Mouse (Mus musculus): ENCODE data around the gene Slc25a5. TPM values are rescaled to one million over a fixed set of nuclear protein-coding genes. Genes with fewer than 3 reads are reported as not detected.

The Slc25a5 gene
- total RNA-seq, 1 experiment from 2014 or later, result 414 TPM

DNA sequence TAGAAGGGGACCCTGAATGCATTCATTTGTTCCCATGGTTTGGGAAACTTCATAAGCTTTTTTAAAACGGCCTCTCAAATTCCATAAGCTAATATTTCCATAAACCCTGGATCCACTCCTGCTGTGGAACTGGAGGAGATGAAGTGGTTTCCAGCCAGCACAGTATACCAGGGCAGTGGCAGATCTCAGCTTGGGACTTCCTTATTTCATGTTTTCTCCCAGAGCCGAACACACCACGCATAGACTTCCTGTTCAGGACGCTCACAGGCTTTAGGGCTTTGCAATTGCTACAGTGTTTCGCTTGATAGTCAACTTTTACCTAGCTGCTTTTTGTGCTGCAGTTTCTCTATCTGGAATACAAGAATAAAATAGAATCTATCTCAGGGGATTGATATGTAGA is 7.7 kb downstream of the Slc25a5 start:
- no peak for DNase-seq

GRCm38 (mm10) chrX:36804196-36804595 is 8.7 kb downstream of the Slc25a5 start:
- peak; percentile 23 for DNase-seq

DNA sequence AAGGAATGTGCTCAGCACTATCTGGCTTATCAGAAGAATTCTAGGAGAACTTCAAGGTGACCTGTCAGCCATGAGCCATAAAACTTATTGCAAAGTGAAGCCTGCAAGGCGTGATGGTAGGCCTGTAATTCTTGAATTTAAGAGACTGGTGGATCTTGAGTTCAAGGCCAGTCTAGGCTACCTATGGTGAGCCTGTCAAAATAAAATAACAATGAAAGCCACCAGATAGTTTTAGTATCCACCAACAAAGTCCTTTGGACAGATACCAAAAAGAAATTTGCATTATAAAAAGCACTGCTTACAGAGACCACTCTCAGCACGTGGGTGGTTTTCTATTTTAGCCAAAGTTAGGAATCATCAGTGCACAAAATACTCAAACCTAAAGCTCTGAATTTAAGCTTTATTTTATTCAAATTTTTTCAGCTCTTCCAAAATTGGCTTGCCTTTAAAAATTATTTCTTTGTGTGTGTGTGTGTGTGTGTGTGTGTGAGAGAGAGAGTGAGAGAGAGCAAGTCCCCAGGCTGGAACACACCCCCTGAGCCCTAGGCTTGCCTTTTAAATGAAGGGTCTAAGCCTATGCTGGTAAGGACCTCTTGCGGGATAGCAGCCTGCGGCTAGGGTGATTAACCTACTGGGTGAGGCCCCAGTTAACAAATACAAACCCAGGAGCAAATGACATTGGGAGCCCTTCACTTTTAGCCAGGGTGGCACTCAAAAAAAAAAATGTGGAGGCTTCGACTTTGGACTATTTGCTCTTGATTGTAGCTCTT is 10.2 kb downstream of the Slc25a5 start:
- no peak for DNase-seq

- peak; percentile 83 for DNase-seq
Observed at GRCm38 (mm10) chrX:36807360-36808317, 12.2 kb downstream of the Slc25a5 start.

DNA sequence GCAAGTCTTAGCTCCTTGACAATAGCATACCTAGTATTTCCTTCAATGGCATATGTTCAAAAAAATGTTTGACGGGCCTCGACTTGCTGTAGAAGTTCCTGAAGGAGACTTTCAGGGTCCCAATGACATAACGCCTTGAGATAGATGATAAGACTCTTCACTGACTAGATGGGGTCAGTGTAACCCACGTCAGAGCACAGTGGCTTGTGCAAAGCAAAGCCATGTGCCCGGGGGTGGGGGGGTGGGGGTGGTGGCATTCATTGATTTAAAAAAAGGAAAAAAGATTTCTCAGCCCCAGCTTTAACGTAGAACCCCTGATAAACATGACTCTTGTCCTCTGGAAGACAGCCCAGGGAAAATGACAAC is 12.8 kb downstream of the Slc25a5 start:
- no peak for DNase-seq

GRCm38 (mm10) chrX:36811377-36811776 is 15.9 kb downstream of the Slc25a5 start:
- DNase-seq, result no peak

- no peak for DNase-seq
Observed at GRCm38 (mm10) chrX:36814161-36814836, 18.8 kb downstream of the Slc25a5 start.

DNA sequence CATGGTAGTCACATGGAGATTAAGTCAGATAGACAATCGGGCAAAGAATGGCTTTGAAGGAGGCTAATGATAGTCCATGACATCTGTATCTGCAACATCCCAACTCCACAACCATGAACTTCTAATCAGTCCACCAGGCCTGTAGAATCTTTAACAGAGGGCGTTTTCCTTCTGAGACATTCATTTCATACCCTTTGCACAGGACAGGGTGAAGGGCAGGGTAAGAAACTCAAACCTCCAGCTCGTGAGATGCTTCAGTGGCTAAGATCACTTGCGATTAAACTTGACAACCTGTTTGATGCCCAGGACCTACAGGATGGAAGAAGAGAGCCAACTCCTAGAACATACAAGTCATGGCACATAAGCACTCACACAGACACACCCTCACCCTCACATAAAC is 19.6 kb downstream of the Slc25a5 start:
- no peak for DNase-seq

DNA sequence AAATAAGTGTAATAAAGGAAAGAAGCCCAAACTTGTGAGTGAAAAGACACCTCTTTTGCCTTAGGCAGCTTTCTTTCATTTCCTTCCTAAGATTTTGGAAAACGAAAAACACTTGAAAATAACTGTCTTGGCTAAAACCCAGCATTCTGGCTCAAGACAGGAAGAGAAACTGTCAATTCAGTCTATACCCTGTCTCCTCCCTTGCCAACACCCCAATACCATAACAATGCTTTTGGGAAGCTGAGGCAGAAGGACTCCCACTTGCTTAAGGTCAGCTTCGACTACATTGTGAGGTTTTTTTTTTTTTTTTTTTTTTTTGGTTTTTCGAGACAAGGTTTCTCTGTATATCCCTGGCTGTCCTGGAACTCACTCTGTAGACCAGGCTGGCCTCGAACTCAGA is 20.0 kb downstream of the Slc25a5 start:
- no peak for DNase-seq

DNA sequence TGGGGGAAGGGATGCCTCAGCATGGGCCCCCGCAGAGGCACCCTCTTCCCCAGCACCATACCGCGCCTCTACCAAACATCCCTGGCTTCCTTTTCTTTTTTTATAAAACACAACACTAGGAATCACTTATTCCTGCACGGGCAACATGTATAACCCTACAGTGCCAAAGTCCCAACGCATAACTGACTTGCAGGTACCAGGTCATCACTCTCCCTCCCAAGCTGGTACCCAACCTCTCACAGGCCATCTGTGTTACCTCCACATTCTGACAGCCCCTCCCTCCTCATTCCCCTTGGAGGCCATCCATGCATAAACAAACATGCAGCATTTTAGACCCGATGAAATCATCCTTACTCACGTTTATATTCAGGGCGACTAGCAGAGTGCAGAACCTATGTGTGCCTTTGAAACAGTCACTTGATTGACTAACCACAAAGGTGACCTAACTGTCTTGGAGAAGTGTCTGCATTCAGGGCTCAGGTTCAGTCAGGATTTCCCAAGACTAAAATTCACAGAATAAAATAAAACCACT is 21.0 kb downstream of the Slc25a5 start:
- DNase-seq, result no peak

DNA sequence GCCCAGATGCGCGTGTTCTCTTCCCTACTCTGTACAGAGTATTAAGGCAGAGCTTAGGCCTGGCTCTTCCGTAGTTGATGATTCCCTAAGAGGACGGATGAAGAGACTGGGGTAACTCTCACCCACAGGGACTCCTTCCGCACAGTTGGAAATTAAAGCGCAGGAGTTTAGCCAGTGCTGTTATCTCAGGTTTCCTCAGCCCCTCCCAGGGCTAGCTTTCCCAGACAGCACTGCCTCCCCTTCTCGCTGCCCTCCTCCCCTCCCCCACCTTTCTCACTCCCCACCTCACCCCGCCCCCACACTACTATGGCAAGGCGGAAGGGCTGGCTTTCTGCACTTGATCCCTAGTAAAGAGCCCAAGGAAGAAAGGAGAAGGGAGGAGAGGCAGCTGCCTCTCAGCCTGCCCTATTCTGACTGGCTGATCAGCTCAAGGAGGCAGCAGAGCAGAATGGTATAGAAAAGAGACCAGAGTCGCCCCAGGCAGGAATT is 21.5 kb downstream of the Slc25a5 start:
- DNase-seq, result no peak

DNA sequence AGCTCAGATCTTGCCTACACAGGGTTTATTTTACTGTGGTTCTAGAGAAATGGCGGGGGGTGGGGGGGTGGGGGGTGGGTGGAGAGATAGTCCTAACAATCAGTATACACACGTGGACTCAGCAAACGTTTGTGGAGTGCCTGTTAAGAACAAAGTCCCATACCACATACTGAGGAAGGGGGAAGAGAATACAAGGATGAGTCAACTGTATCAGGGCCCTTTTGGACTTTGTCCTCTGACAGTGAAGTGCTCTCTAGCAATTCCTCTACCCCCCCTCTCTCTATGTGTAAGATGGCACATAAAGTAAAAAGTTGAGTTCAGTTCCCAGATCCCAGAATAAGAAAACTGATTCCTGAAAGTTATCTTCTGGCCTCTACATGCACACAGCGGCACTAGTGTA is 24.1 kb downstream of the Slc25a5 start:
- no peak for DNase-seq

GRCm38 (mm10) chrX:36820201-36820600 is 24.8 kb downstream of the Slc25a5 start:
- DNase-seq, result peak; percentile 34

DNA sequence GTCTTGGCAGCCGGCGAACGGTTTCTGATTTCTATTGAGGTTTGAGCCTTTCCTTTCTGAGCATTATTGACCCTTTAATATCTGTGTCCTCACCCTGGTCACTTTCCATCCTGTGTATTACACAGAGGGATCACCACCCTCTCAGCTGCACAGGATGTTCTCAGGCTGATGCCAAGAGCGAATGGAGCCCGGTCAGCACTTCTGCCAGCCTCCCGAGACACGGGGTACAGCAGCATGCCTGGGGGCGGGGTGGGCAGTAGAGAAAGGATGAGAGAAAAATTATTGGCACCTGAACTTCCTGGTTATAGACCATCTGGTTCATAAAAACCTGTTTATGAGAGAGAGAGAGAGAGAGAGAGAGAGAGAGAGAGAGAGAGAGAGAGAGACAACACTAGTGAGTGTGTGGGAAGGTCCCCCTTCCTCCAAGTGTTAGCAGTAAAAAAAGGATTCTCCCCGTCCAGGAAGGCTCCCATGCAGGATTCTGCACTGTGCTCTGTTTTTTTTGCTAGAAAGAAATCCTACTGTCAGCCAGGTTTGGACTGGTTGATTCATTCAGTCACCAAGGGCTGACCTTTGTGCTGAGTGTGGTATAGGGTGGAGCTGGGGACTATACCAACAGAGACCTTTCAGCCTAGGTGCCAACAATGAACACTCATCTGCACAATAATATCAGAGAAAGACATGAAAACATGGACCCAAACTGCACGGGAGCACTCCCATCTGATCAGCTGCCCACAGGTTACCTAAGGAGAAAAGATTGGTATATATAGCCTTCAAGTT is 28.7 kb downstream of the Slc25a5 start:
- no peak for DNase-seq

DNA sequence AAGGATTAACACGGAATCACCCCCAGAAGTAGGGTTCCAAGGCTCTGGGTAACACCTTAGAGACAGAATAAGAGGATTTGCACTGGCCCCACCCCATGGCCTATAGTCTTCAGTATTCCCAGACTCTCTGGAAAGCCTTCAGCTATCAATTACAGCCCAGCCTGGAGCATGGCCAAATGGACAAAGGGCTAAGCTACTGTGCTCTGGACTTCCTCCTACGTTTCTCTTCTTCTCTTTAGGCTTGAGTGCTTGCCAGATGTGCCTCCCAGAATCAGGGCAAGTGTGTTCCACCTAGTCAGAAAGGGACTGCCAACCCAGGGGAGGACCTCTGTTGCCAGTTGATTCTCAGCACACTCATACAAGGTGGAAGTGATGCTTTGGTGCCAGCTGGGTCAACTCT is 29.6 kb downstream of the Slc25a5 start:
- DNase-seq, result peak; percentile 8

GRCm38 (mm10) chrX:36826873-36827272 is 31.4 kb downstream of the Slc25a5 start:
- DNase-seq, result no peak

DNA sequence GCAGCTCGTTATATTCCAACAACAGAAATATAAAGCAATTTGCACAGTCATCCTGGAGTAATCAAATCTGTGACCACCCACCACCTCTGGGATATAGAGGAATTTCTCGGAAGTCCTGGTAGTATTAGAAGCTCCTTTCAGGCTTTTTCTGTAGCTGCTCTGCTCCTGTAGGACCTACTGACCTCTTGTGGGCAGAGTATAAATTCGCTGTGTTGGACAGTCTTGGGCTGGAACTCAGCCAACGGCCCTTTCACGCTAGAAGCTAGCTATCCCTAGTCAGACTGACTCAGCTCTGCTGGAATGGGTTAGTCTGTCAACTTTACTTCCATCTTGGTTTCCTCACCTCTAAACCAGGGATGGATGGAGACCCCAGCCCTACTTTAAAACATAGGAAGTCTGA is 34.8 kb downstream of the Slc25a5 start:
- peak; percentile 76 for DNase-seq

DNA sequence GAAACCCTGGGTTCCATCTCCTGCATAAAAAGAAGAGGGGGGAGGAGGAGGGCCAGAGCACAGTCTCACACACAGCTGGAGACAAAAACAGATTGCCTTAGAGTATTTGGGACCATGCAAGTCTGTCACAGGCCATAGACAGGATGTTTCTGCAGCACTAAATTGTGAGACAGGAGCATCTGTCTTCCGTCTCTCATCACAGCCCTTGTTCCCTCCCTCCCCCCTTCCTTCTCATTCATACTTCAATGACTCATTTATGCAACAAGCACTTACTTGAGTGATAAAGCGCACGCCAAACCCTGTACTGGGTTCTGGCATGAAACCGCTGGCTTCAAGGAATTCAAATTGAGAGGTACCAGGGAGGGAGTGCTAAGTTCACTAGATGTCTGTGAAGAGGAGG is 36.2 kb downstream of the Slc25a5 start:
- no peak for DNase-seq

DNA sequence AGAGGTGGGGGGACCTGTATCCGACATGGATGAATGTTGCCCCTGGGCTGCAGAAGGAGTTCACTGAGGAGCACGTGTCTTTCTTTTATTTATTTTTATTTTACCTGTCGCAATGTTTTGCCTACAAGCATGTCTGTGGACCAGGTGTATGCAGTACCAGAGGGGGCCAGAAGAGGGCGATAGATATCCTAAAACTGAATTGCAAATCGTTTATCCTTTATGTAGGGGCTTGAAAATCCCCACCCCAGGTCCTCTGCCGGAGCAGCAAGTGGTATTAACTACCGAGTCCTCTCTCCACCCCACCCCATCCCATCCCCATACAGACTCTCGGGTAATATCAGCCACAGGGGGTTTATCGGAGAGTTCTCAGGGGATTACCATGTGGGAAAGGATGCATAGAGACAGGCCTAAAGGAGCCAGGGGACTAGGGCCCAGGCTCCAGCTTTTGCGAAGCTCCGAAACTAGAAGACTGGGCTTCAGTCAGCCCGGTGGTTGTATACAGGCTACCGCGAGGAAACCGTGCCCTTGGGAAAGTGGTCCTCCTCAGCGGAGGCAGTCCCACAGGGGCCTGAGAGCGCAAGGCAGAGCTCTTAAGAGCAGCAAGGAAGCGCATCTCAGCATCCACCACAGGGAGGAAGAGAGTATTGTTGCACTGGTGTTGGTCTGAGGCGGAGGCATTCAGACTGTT is 38.1 kb downstream of the Slc25a5 start:
- peak; percentile 60 for DNase-seq

DNA sequence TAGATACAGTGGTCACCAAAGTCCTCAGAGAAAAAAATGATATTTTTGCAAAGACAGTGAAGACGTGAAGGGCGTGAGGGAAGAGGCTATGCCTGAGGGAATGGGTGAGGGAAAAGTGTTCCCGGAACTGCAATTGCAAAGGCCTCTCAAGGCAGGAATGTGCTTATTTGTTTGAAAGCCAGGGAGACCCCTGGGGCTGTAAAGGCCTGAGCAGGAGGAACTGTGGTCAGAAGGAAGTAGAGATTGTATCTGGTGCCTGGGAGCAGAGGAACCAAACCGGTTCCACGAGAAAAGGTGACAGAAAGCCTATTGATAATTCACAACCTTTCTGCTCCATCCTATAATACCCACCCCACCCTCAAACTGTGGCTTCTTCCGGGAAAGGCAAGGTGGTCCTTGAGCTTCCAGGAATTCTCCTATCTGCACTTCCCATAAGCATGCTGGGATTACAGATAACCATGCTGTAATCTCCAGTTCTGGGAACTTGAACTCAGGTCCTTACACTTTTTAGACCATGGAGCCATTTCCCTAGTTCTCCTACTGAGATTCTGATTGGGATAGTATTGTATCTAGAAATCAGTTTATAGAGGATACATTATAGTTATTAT is 41.7 kb downstream of the Slc25a5 start:
- no peak for DNase-seq

DNA sequence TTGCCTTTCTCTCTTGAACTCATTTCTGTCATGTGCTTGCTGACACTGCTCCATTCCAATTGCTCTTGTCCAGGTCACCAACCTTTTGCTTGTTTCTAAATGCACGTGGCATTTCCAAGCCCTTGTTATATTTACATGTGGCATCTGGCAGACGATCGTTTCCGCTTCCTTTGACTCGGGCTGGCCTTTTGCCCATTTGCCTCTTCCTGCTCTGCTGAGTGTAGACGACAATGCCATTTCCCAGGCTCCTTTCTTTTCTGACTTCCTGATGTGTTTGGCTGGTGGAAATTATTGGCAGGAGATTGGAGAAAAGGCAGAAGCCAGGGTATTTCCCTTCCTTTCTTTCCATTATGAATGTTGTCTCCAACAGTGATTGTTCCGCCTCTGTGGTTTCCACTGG is 43.9 kb downstream of the Slc25a5 start:
- no peak for DNase-seq
